Mouse (Mus musculus) testis, adult 2 months (tissue): ENCODE results near the gene Hic2. TPM values are rescaled to one million over a fixed set of nuclear protein-coding genes. Genes with fewer than 3 reads are reported as not detected.
A peak's percentile ranks its signal among the peaks of the same experiment; 100 is the strongest.

Experiments used
- H3K27ac ChIP-seq: fragments of 200-500 bp; 2 replicates; pipeline ENCODE4 v1.5.1; 2012; ENCODE audit warnings: low read depth, low read length; ENCODE audit not compliant: control insufficient read depth, insufficient read depth
- H3K27me3 ChIP-seq: fragments of 200-500 bp; 2 replicates; pipeline ENCODE4 v1.6.1; 2012; ENCODE audit warnings: mild to moderate bottlenecking, low read length, moderate library complexity; ENCODE audit not compliant: control insufficient read depth, insufficient read depth
- H3K36me3 ChIP-seq: fragments of 200-500 bp; 2 replicates; pipeline ENCODE4 v1.6.1; 2012; ENCODE audit warnings: mild to moderate bottlenecking, low read length; ENCODE audit not compliant: control insufficient read depth, insufficient read depth
- H3K4me1 ChIP-seq: fragments of 200-500 bp; 2 replicates; pipeline ENCODE4 v1.6.1; 2012; ENCODE audit warnings: low read length; ENCODE audit not compliant: control insufficient read depth, insufficient read depth
- H3K4me3 ChIP-seq: fragments of 200-500 bp; 2 replicates; pipeline ENCODE4 v1.5.1; 2012; ENCODE audit warnings: low read depth, mild to moderate bottlenecking, low read length, moderate library complexity, mixed read lengths; ENCODE audit not compliant: control insufficient read depth
- CTCF ChIP-seq: fragments of 200-500 bp; IDR thresholded peaks from 2 replicates; pipeline ENCODE4 v1.5.1; 2012; ENCODE audit warnings: low read depth, mild to moderate bottlenecking, inconsistent platforms, low read length, moderate library complexity; ENCODE audit not compliant: control insufficient read depth, insufficient read depth, insufficient replicate concordance
- POLR2A ChIP-seq: fragments of 200-500 bp; IDR thresholded peaks from 2 replicates; pipeline ENCODE4 v1.6.1; 2012; ENCODE audit warnings: low read depth, mild to moderate bottlenecking, inconsistent platforms, low read length, moderate library complexity; ENCODE audit not compliant: control insufficient read depth
- polyA plus RNA-seq: library from polyadenylated mRNA; depleted of rRNA; stranded (reverse); fragments of >200 nt; gene quantifications from 2 replicates; pipeline ENCODE4 v1.2.3, GENCODE M21; 2012; rRNA removed

Hic2 gene
- polyA plus RNA-seq: 3.8 and 4.1 TPM in 2 replicates

GRCm38 (mm10) chr16:17232794-17233701 lies at the start of gene Hic2:
Gene Hic2, plus strand, starts transcription at chr16:17233572.
- peak within 1 kb of the TSS; percentile 71 for H3K27ac ChIP-seq
- H3K36me3 ChIP-seq: no peaks in the 10 kb centered on the region
- peak within 1 kb of the TSS; percentile 87 for H3K4me3 ChIP-seq
- H3K27me3 ChIP-seq: no peaks in the 10 kb centered on the region
- TF ChIP-seq POLR2A: peak; percentile 84
- TF ChIP-seq CTCF: no peak
- peaks cover 13% of the 10 kb centered on the region for H3K4me1 ChIP-seq

- Histone ChIP-seq H3K4me1 (no peaks in the 10 kb centered on the region), H3K27me3 (no peaks in the 10 kb centered on the region), H3K4me3 (no peak overlapping the region), H3K27ac (no peak overlapping the region), H3K36me3 (no peaks in the 10 kb centered on the region)
- no peak for TF ChIP-seq CTCF
- no peak for TF ChIP-seq POLR2A
Observed at GRCm38 (mm10) chr16:17185475-17185874, 47.9 kb upstream of the Hic2 start.

GRCm38 (mm10) chr16:17193823-17194222 lies 39.5 kb upstream of the Hic2 start:
- Histone ChIP-seq H3K4me1 (no peaks in the 10 kb centered on the region; the same call in 1 of the 2 replicates), H3K36me3 (no peaks in the 10 kb centered on the region), H3K27me3 (no peaks in the 10 kb centered on the region), H3K4me3 (no peak overlapping the region), H3K27ac (no peak overlapping the region)
- TF ChIP-seq POLR2A: no peak
- TF ChIP-seq CTCF: no peak

- Histone ChIP-seq H3K4me3 (peak overlapping the region; percentile 86), H3K27ac (peak overlapping the region; percentile 85), H3K4me1 (peaks cover 3% of the 10 kb centered on the region), H3K27me3 (no peaks in the 10 kb centered on the region), H3K36me3 (no peaks in the 10 kb centered on the region)
- TF ChIP-seq POLR2A (no peak), CTCF (no peak)
Observed at GRCm38 (mm10) chr16:17200121-17200952, 33.0 kb upstream of the Hic2 start.

- TF ChIP-seq CTCF (no peak), POLR2A (peak; percentile 81)
- H3K27me3 ChIP-seq: no peaks in the 10 kb centered on the region
- peaks cover 3% of the 10 kb centered on the region for H3K4me1 ChIP-seq
- peak overlapping the region; percentile 86 for H3K4me3 ChIP-seq
- no peaks in the 10 kb centered on the region for H3K36me3 ChIP-seq
- peak overlapping the region; percentile 85 for H3K27ac ChIP-seq
Observed at GRCm38 (mm10) chr16:17200953-17201707, 32.2 kb upstream of the Hic2 start.

GRCm38 (mm10) chr16:17201977-17202376 lies 31.4 kb upstream of the Hic2 start:
- peaks cover 3% of the 10 kb centered on the region for H3K4me1 ChIP-seq
- no peaks in the 10 kb centered on the region for H3K27me3 ChIP-seq
- H3K36me3 ChIP-seq: no peaks in the 10 kb centered on the region
- TF ChIP-seq POLR2A (no peak), CTCF (no peak)
- no peak overlapping the region for H3K27ac ChIP-seq
- no peak overlapping the region for H3K4me3 ChIP-seq
